Mouse (Mus musculus): ENCODE measurements at regions not wholly inside any gene's neighbourhood (a gene's known extent, or its start where the extent isn't known, plus 50 kb on each side); places are given as distances from the start of the nearest gene placed in this dataset.

GRCm38 (mm10) chr15:59138393-59139107 is 249.5 kb downstream of the Gm49356 start:
- no peak for DNase-seq (ENCODE audit: low spot score)

- no peak for DNase-seq (ENCODE audit: low spot score)
These were observed 252.5 kb downstream of the Gm49356 start for GRCm38 (mm10) chr15:59141621-59142020.

- no peak for DNase-seq (ENCODE audit: low spot score)
These were observed 253.4 kb downstream of the Gm49356 start for GRCm38 (mm10) chr15:59142481-59142880.

- no peak for DNase-seq (ENCODE audit: low spot score)
These were observed 254.8 kb downstream of the Gm49356 start for GRCm38 (mm10) chr15:59143891-59144290.

- DNase-seq (ENCODE audit: low spot score): no peak
These were observed 256.6 kb downstream of the Gm49356 start for GRCm38 (mm10) chr15:59145679-59146078.

- no peak for DNase-seq (ENCODE audit: low spot score)
These were observed 257.0 kb downstream of the Gm49356 start for GRCm38 (mm10) chr15:59146111-59146510.

GRCm38 (mm10) chr15:59146586-59147085 is 257.5 kb downstream of the Gm49356 start:
- DNase-seq (ENCODE audit: low spot score): no peak

GRCm38 (mm10) chr15:59148531-59148930 is 259.4 kb downstream of the Gm49356 start:
- DNase-seq (ENCODE audit: low spot score): no peak

- DNase-seq (ENCODE audit: low spot score): no peak
These were observed 262.4 kb downstream of the Gm49356 start for GRCm38 (mm10) chr15:59151506-59151905.

- DNase-seq (ENCODE audit: low spot score): no peak
These were observed 263.8 kb downstream of the Gm49356 start for GRCm38 (mm10) chr15:59152786-59153388.

GRCm38 (mm10) chr15:59153416-59154250 is 264.5 kb downstream of the Gm49356 start:
- DNase-seq (ENCODE audit: low spot score): no peak

- no peak for DNase-seq (ENCODE audit: low spot score)
These were observed 265.6 kb downstream of the Gm49356 start for GRCm38 (mm10) chr15:59154407-59155288.

- no peak for DNase-seq (ENCODE audit: low spot score)
These were observed 266.2 kb downstream of the Gm49356 start for GRCm38 (mm10) chr15:59155289-59155623.

GRCm38 (mm10) chr15:59156328-59156727 is 267.2 kb downstream of the Gm49356 start:
- DNase-seq (ENCODE audit: low spot score): no peak

GRCm38 (mm10) chr15:59158760-59159159 is 269.7 kb downstream of the Gm49356 start:
- DNase-seq (ENCODE audit: low spot score): no peak

- no peak for DNase-seq (ENCODE audit: low spot score)
These were observed 272.1 kb downstream of the Gm49356 start for GRCm38 (mm10) chr15:59160931-59161920.

GRCm38 (mm10) chr15:59167937-59168659 is 279.0 kb downstream of the Gm49356 start:
- DNase-seq (ENCODE audit: low spot score): no peak

GRCm38 (mm10) chr15:59168660-59169170 is 279.6 kb downstream of the Gm49356 start:
- DNase-seq (ENCODE audit: low spot score): no peak

GRCm38 (mm10) chr15:59169237-59169797 is 280.2 kb downstream of the Gm49356 start:
- no peak for DNase-seq (ENCODE audit: low spot score)

Measured in layer of hippocampus, adult 11-12 months (tissue).